Mouse (Mus musculus) lung, postnatal 14 days (tissue): Measurements from ENCODE around the gene Phldb3.

Experiments
- DNase-seq: peaks from one replicate; pipeline ENCODE4 v3.0.0; 2021

Phldb3 gene

DNA sequence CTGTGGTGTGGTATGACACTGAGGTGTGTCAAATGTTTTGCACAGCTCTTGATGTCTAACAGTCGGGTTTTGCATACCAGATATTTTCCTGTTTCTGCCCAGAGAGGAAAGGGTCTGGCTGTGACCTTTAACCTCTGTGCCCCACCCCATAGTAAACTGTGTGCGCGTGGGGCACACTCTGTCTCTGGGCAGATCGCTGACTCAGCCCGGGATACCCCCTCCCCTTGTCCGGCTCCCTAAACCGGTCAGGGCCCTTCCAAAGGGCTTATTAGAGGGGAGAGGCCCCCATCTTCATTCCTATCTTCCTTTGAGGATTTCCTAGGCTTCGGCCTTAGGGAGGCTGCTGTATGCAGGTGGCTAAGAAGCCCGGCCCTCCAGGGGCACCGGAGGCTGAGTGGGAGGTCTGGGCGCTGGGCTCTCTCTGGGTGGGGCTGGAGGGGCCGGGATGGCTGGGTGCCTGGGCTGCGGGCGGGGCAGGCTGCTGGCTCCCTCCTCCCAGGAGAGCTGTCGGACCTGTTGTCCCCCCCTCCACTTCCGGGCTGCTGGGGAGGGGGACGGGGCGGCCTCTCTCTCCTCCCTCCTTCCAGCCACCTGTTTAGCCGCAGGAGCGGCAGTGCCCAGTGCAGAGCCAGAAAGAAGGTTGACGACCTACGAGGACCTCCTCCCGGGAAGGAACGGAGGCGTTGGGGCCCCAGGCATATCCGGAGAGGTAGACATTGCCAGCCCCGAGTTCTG, at the start of gene Phldb3:
TSS of gene Phldb3 (plus strand) at position 620 of the 735 bp plus-strand sequence.
- peak; percentile 48 for DNase-seq

DNA sequence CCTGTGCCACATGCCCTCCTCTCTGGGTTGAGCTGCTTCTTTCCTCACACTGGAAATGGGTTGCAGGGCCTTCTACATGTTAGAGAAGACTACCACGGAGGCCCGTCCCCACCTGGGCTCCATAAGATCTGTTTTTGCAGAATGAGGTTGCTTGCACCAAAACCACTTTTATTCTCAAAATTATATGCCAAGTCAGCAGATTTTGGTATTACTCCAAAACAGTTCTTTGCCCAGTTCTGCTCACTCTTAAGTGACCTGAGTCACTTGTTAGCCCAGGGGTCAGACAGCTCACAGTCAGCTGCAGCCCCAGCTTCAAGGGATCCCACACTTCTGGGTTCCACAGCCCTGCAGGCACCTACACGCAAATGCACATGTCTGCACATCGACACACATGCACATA, 49.1 kb upstream of the Phldb3 start:
- DNase-seq: no peak

DNA sequence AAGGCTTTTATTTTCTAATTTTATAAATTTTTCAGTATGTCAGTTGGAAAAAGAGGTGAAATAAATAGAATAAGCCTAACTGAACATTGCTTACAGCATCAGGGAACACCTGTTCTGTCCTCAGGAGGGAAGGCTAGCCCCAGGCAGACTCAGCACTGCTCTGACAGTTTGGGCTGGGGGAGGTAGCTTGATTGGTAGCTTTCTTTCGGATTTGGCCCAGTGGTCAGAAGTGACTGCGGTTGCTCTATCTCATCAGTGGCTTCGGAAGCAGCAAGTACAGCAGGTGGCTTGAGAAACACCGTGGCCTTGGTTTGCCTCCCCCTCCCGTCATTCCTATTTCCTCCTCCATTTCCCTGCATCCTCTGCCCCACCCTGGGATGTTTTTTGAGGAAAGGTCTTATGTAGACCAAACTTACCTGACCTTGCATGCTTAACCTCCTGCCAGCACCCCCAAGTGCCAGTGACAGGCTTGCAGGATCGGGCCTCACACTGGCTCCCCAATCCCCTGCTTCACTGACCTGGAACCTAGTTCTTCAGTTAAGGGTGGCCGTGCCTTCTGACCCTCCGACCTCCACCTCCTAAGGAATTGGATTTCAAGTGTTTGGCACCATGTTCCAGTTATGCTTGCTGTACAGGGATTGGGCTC, 47.2 kb upstream of the Phldb3 start:
- no peak for DNase-seq

DNA sequence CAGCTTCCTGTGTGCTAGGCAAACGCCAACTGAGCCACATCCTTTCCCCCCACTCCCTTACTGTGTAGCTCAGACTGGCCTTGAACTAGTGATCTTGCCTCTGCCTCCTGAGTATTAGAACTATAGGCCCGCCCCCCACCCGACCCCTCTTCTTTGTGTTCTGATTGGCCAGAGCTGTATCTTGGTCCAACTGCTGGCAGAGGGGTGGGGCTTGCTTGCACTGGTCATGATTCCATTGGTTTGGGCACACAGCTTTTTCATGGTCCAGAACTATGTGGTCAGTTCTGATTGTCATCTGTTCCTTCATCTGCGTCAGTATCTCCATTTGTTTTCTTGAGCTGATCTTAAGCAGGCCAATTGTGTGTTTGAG, 46.7 kb upstream of the Phldb3 start:
- no peak for DNase-seq

DNA sequence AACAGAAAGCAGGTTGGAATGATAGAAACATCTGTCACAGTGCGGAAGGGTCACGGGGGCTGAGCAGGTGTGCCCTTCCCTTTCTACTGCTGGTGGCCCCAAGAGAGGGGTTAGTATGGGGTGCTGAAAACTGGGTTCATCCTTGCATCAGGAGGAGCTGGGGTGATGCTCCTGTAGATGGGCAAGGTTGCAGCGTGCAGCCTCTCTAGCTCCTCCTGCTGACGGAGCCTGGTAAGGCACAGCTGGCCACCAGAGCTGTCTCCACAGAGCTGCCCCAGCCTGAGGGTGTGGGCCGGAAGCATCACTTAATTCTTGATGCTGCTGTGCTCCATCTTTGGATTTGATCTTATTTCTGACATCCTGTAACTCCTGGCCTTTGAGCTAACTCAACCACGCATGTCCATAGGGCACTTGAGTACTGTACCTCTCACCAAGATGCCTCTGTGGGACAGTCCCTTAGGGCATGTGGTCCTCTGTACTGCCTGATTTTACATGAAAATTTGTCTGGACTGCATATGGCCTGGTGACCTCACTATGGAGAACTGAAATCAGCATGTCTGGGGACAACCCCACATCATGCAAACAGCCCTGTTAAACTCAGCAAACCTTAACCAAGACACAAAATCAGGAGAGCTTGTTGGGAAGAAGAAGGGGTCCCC, 45.8 kb upstream of the Phldb3 start:
- peak; percentile 81 for DNase-seq

DNA sequence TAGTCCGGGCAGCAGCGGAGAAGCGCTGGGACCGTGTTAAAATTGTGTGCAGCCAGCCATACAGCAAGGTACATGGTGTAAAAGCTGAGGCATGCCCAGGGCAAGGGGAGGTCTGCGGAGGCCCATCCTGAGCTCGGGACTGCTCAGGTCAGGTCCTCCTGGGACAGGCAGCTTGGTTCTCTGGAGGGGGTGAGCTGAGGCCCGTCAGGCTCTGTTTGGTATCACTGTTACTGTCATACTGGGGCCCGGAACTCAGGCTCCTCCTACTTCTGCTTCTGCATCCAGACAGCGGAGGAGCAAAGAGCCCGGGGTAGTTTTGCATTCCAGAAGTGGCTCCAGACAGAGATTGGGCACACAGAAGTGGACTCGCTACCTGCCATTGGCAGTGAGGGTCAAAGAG, 44.9 kb upstream of the Phldb3 start:
- no peak for DNase-seq

DNA sequence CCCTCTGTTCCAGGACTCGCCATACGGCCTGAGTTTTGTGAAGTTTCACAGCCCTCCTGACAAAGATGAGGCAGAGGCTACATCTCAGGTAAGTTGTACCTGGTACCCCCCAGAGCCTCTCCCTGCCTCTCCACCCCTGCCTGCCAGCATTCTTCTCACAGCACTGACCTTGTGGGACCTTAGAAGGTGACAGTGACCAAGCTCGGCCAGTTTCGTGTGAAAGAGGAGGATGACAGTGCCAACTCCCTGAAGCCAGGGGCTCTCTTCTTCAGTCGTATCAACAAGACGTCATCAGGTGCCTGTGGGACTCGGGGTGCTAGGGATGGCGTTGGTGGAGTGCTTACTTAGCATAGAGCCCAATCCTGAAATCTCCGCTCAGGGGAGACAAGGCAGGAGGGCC, 44.4 kb upstream of the Phldb3 start:
- no peak for DNase-seq

DNA sequence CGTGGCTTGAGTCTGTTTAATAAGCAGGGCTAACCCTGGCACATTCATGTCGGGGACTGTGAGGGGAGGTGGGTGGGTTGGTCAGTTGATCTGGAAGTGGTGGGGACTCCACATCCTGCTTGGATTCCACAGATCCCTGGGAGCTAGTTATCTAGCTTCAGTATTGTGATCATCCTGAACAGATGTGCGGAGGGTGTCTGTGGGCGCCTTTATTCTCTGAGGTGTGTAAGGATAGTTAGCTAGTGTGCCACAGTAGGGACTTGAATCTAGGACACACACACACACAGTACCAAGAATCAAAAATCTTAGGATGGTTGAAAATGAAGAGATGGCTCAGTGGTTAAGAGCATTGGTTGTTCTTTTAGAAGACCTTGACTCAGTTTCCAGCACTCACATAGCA, 42.1 kb upstream of the Phldb3 start:
- no peak for DNase-seq

DNA sequence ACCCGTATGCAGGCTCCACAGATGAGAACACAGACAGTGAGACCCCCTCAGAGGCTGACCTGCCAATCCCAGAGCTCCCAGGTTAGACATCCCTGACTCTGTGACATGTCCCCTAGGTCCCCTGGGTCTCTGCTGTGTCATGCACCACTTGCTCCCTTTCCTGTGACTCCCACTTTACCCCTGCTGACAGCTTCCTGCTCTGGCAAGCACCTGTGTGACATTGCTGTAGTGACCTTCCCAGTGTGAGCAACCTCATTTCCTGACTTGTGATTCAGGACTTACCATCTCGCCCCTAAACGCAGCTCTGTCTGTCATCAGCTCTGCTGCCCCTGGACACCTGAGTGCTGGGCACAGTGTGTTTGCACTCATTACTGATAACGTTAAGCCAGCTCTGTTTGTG, 39.5 kb upstream of the Phldb3 start:
- DNase-seq: no peak

DNA sequence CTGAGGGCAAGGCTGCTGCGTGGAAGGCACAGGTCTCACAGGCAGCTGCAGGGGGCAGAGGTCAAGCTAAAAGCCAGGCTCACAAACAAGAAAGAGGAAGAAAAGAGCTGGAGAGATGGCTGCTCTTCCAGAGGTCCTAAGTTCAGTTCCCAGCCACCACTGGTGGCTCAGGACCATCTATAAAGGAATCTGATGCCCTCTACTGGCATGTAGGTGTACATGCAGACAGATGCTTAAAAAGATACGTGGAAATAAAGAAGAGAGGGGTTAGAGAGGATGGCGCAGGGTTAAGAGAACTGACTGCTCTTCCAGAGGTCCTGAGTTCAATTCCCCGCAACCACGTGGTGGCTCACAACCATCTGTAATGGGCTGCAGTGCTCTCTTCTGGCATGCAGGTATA, 38.1 kb upstream of the Phldb3 start:
- DNase-seq: no peak

DNA sequence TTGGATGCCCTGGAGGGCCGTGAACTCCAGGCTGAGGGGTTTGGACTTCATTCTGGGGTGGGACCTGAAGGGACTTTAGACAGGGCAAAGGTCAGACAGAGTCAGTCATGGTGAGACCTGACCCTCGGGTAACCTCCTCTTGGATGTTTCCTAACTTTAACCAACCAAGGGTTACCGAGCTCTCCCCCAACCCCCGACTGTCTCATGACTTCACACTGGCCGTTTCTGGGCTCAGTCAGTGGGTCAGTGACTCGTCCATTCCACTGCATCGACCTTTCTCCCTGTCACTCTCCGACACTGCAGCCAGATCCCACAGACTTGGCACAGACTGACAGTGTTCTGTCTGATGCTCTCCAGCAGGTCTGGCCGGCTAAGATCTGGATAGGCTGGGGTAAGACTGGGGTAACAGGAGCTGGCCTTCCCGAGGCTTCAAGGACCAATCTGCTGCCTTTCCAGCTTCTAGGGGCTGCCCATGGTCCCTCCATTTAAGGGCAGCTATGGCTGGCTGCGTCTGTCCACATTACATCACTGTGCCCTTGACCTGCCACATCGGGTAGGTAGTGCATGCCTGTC, 36.3 kb upstream of the Phldb3 start:
- no peak for DNase-seq

DNA sequence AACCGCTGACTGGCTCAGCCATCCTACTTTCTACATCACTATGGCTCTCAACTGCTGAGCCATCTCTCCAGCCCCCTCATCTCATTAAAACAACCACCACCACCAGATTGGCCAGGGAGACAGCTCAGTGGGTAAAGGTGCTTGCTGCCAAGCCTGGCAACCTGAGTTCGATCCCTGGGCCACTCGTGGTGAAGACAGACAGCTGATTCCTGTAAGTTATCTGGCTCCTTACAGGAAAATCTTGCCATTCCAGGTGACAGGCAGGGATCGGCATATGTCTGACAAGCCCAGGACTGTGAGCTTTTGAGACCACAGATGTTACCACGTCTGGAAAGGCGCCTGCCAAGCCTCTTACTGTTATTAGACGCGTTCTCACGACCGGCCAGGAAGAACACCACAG, 32.8 kb upstream of the Phldb3 start:
- no peak for DNase-seq

DNA sequence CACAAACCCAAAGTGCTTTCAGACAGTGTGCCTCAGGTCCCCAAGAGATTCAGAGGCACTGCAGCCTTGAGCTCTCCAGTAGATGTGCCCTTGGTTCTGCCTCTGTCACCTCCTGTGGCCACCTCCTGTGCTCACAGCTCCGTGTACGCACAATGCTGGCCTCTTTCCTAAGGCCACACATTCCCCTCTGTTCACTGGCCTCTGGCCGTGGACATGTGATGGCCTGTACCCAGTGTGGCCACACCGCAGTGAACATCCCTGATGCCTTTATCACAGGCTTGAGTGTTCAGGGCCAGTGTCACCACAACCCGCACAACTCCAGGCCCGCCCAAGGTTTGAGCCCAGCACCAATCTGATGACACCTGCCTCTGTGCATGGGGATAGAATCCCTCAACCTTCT, 25.7 kb upstream of the Phldb3 start:
- DNase-seq: no peak

DNA sequence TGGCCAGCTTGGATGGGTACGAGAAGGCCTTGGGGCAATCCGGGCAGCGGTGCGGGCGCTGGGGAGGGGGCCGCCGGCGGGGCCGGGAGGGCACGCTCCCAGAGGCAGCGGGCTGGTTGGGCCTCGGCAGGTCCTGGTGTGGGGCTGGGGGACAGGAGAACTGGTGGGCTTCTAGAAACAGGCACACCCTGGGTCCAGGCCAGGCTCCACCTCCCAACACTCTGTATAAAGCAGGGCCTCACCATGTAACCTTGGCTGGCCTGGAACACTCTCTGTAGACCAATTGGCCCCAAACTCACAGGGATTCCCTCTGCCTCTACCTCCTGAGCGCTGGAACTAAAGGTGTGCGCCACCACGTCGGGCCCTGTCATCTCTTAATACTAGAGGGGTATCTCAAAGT, 24.6 kb upstream of the Phldb3 start:
- no peak for DNase-seq

DNA sequence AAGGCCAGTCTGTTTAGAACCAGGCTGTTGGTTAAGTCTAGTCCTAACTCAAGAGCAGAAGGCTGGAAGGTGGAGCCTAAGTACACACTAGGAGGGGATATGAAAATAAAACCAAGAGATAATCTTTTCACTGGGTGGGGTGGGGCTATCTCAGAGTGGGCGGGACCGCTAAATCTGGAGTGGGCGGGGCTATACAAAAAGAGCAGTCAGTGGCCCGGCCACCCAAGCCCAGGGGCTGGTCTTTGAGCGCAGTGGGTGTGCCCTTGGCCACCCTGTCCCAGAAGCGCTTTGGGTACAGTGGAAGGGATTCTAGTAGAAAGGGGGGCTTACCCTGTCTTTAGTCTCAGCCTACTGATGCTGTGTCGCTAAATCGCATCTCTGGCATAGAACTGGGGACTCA, 23.7 kb upstream of the Phldb3 start:
- no peak for DNase-seq

DNA sequence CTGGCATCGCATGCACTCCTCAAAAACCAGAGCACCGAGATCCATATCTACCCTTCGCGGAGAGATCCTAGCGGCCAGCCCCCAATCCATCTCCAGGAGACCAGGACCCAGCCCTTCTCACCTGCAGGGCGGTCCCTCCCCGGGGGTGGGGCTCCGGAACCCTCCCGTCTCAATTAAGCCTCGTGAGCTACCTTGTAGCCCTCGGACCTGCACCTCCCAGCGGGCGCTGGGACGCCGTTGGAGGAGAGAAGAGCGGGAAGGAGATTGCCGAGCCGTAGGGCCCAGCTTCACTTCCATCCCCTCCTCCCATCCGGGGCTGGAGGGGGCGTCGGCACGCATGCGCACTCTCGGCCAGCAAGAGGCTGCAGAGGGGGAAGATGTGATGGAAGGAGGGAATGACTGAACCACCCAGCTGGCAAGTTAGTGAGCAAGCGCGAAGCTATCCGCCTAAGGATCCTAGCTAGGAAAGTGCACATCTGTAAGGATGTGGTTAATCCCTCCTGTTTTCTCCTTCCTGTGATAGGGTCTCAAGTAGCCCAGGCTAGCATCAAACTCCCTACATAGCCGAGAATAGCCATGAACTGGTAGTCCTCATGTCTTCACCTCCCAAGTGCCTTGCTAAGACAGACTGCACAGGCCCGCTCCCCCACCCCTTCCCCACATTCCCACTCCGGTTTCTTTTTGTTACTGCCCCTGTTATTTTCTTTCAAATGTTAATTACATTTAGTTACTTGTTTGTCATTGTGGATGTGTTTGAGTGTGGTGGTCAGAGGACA, 23.0 kb upstream of the Phldb3 start, which contains the start of the genes Ethe1 and Zfp575:
TSS of gene Ethe1 (plus strand) at position 214 of the 776 bp plus-strand sequence.
TSS of gene Zfp575 (minus strand) at position 312 of the 776 bp plus-strand sequence.
- peak; percentile 51 for DNase-seq

DNA sequence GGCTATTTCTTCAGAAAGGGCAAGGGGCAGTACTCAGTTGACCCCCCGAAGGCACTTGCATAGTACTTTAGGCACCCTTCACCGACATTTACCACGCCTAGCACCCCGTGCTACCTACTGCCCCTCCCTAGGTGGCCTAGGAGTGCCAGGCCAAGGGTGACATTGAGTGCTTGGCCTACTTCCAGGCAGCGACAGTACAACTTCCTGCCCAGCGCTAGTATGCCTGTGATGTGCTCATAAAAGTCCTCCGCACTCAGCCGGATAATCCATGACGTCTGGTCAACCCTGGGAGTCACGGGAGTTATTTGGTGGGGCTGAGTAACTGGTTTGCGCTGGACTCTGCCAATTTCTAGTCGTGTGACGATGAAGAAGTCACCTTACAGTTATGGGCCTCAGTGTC, 22.2 kb upstream of the Phldb3 start:
- peak; percentile 55 for DNase-seq

DNA sequence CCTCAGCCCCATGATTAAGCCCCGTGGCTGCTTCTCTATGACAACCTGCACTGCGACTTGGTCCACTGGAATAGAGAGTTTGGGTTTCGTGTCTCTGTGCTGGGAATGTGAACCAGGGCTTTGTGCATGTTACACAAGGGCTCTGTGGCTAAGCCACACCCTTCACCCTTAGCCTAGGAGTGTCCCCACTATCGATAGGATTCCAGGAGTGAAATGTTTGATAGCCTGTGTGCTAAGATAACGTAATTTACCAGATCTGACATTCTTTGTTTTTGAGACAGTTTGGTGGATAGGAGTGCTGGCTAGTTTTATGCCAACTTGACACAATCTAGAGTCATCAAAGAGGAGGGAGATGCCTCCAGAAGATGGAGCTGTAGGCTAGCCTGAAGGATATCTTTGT, 18.8 kb upstream of the Phldb3 start:
- no peak for DNase-seq

DNA sequence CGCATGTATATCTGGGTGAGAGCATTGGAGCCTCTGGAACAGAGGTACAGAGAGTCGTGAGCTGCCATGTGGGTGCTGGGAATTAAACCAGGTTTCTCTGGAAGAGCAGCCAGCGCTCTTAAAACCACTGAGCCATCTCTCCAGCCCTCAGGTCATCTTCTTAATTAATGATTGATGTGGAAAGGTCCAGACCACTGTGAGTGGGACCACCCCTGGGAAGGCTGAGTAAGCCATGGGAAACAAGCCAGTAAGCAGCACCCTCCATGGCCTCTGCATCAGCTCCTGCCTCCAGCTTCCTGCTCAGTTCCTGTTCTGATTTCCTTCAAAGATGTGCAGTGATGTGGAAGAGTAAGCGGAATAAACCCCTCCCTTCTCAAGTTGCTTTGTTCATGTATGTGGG, 18.4 kb upstream of the Phldb3 start:
- no peak for DNase-seq

DNA sequence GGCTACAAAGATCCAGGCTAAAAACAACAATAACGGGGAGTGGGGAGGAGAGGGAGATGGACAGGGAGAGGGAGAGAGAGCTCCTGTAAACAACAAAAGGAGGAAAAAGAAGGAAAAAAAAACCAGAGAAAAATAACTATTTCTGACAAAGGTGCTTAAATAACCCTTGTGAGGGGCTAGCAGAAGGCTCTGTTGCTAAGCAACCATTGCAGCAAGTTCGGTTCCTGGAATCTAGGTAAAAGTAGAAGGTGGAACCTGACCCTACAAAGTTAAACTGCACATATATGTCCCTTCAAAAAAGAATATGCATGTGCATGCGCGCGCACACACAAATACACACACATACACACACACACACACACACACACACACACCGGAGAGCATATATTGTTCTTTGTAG, 17.8 kb upstream of the Phldb3 start:
- DNase-seq: no peak

DNA sequence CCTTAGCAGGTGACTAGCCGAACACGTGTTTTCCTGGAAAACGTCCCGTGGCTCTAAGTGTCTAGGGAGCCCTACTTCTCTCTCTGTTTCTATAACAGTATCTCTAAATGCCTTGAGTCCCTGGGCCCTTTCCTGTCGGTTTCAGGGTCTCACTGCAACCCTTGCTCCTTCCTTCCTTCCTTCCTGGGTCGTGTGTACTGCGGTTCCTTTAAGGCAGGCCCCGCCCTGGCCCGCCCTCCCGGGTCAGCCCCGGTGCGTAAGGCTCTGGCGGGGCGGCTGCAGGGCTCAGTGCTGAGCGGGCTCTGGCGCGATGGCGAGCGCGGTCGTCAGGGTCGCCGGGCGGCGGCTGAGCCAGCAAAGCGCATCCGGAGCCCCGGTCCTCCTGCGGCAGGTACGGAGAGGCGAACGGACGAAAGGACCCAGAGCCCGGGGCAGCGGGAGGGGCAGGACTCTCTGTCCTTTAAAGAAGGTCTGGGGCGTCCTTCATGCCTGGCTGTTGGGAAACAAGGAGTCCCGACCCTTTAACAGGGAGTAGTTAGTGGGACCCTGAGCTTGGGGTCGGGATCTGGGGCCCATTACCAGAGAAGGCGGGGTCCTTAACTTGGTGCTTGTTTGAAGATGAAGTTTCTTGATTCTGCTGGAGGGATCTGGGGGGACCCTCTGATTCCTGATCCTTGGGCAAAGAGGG, 16.8 kb upstream of the Phldb3 start:
- peak; percentile 75 for DNase-seq

DNA sequence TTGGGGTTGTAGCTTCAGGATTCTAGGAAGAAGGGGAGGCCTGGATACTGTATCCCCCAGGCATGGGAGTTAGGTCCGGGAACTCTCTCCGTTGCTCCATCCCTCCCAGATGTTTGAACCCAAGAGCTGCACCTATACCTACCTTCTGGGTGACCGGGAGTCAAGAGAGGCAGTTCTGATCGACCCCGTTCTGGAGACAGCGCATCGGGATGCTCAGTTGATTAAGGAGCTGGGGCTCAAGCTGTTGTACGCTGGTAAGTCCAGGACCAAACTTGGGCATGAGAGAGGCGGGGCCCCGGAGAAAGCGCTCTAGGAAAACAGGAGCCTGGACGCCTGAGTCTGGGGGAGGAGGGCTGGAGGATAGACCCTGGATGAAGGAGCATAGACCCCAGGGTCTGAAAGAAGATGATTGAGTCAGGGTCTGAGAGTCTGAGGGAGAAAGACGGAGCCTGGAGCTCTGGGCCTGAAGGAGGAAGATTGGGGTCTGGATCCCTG, 16.2 kb upstream of the Phldb3 start:
- no peak for DNase-seq
